Mouse (Mus musculus): ENCODE data around the gene Ccer2.

Ccer2 gene

DNA sequence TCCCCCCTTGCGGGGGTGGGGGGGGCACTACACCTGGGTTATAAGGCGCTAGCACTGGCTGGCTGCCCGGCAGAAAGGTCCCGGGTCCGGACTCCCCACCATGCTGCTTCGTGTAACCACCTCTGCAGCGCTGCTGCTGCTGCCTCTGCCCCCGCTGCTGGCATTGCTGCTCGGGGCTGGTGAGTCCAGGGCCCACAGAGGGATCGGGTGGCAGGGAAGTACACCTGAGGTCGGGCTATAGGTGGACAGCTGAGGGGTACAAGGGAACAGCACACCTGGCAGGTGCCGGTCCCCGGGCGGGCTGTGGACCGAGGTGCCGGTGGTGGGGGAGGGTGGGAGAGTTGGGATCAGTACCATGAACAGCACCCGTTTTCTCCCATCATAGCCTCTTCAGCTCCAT lies at the start of gene Ccer2:
Ccer2 (plus strand) TSS at position 96 of the 400 bp plus-strand sequence.
- in situ Hi-C loops (cut with MboI, MseI), result loop anchor here (10.0 kb wide), 1 partner anchor 1169 kb away; no protein-coding TSS in a partner anchor

DNA sequence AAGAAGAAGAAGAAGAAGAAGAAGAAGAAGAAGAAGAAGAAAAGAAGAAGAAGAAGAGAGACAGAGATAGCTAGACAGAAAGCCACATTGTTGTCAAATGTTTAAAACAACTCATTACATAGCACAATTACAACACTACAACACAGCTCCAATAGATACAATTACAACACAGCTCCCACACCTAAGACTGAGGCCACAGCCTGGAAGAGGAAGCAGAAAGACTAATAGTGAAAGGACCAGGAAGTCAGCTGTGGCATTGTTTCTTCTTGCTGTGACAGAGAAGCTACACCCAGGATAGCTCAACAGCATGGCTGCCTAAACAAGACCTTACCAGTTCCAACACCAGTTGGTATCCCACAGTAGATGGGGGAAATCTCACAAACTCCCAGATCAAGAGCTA lies 46.5 kb upstream of the Ccer2 start:
- in situ Hi-C loops (cut with MboI, MseI), result no loop called here

DNA sequence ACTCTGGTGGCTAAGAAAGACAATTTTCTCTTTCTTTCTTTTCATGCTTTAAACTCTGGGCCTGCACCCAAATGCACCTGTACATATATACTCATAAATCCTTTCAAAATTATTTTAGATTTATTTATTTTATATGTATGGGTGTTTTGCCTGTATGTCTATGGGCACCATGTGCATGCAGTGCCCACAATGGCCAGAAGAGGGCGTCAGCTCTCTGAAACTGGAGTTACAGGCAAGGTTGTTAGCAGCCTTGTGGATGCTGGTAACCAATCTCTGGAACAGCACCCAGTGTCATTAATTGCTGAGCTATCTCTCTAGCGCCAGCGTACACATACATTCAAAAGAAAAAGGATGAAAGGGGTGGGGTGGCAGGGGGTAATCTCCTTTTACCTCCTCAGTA lies 45.0 kb upstream of the Ccer2 start:
- in situ Hi-C loops (cut with MboI, MseI), result no loop called here

DNA sequence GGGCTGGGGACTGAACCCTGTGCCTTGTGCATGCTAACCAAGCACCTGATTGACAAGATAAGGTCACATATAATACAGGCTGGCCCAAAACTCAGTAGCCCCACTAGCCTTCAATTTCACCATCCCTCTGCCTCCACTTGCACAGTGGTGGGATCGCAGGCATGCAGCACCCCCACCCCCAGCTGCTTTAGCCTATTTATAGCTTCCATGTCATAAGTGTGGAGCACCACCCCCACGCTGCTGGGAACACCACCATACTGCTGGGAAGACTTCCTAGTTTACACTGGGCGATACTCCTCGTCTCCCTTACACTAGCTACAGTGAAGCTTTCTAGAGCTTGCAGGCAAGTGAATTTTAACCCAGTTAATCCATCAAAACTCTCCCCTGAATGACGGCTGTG lies 41.3 kb upstream of the Ccer2 start:
- in situ Hi-C loops (cut with MboI, MseI), result no loop called here

DNA sequence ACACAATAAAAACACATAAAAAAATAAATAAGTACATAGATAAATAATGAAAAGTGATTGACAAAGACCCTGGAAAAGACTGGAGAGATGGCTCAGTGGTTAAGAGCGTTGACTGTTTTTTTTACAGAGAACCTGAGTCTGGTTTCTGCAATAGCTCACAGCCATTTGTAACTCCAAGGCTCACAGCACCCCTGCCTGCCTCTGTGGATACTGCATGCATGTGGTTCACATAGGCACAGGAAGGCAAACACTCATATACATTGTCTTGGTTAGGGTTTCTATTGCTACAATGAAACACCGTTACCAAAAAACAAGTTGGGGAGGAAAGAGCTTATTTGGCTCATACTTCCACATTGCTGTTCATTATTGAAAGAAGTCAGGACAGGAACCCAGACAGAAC lies 40.4 kb upstream of the Ccer2 start:
- in situ Hi-C loops (cut with MboI, MseI), result no loop called here

DNA sequence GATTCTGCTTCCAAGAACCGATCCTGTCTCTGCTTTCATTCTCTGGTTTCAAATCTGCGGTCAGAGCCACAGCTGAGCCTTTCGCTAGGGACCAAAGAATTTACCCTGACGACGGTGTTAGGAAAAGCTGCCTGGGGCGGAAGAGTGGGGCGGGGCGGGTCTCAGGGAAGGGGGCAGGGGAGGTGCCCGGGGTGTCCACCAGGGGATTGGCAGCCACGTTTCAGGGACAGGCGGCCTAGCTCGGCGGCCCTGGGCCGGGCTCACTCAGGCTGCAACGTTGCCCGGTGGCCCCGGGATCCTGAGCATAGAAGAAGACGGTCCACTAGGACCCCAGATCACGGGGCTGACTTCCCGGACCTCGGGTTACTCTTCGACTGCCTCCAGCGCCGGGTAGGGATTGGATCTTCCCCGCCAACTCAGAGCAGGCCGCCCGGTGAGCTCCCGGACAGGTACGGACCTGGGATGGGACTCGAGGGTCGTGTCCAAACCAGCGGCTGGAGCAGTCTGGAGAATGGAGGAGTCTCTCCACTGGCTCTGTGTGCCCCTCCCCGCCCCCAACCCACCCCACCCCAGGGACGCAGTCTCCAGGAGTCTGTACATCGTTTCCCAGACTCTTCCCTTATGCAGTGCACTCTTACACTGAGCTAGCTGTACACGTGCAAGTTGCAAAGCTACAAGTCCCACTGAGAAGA lies 39.2 kb upstream of the Ccer2 start, which contains the start of gene Fbxo17:
Fbxo17 (plus strand) TSS at position 215 of the 692 bp plus-strand sequence.
- in situ Hi-C loops (cut with MboI, MseI), result no loop called here

DNA sequence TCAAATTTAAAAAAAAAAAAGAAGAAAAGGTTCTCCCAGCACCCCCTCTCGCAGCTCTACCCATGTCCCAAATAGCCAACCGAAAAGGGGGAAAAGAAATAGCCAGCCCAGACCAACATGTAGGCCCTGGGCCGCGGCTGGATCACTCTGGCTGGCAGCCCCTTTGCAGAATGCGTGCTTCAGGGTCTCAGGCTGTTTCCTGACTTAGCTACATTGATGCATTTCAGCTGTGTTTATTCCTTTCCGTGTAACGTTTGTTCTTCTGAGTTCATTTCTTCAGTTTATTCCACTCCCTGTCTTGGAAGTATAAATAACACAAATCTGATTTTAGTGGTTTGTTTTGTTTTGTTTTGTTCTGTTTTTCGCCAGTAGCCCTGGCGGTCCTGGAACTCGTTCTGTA lies 38.2 kb upstream of the Ccer2 start:
- in situ Hi-C loops (cut with MboI, MseI), result no loop called here

DNA sequence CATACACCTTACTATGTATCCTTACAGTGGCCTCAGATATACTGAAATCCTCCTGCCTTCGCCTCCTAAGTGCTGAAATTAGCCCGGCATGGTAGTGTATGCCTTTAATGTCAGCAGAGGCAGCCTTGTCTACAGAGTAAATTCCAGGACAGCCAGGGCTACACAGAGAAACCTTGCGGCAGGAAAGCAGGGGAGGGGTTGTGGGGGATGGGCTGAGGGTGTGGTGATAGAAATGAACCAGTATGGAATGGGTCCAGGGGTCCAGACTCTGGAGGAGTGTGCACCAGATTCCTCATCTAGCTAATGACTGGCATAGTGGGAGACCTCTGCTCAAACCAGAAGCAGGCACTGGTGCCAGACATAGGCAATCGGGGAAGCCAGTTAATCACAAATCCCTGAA lies 36.8 kb upstream of the Ccer2 start:
- in situ Hi-C loops (cut with MboI, MseI), result no loop called here

DNA sequence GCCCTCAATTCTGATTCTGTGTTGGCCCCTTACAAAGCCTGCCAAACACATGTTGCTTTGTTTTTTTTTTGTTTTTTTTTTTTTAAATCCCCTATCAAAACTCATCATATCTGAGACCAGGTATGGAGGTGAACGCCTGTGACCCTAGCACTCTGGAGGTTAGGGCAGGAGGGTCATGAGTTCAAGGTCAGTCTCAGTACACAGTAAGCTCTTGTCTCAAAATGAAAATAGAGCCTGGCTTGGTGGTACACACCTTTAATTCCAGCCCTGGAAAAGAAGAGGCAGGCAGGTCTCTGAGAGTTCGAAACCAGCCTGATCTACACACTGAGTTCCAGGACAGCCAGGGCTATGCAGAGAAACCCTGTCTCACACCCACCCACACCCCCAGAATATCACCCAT lies 36.3 kb upstream of the Ccer2 start:
- in situ Hi-C loops (cut with MboI, MseI), result loop anchor here (10.0 kb wide), 1 partner anchor 115 kb away; no protein-coding TSS in a partner anchor

DNA sequence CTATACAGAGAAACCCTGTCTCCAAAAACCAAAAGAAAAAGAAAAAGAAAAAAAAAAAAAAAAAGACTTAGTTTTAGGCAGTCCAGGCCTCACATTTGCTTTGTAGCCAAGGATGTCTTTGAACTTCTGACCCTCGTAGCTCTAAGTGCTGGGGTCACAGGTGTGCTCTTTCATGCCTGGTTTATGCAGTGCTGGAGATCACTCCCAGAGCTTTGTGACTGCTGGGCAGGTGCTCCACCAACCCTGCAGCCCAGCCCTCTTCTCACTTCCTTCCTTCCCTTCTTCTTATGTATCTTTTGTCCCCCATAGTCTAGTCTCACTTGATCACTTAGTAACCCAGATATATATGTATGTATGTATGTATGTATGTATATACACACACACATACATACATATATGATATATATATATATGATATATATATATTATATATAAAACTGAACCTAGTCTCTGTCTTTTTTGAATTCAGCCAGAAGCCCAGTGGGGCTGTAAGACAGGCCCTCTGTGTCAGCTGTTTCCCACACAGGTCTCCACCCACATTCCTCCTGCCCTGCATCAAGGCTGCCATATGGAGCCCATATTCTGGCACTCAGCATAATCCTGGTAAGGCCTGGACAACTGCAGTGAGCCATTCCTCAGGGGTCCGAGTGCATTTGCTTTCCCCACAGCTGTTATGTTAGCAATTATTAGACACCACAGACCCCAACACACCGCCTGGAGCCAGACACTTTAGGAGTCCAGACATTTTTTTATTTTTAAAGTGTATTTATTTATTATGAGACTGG lies 35.0 kb upstream of the Ccer2 start:
- in situ Hi-C loops (cut with MboI, MseI), result loop anchor here (10.0 kb wide), 1 partner anchor 116 kb away; no protein-coding TSS in a partner anchor

DNA sequence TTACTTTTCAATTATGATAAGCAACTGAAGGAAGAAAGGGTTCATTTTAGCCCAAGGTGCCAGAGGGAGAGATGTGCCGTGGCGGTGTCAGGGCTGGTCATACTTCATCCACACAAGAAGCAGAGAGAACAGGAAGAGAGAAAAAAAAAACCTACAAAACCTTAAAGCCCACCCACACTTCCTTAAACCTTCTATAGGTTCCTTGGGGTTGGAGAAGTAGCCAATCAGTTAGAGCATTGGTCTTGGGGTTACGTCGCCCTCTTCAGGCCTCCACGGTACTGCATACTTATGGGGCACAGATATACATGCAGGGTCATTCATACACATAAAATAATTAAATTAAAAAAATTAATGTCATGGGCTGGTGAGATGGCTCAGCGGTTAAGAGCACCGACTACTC lies 33.9 kb upstream of the Ccer2 start:
- in situ Hi-C loops (cut with MboI, MseI), result loop anchor here (10.0 kb wide), 1 partner anchor 117 kb away; no protein-coding TSS in a partner anchor

DNA sequence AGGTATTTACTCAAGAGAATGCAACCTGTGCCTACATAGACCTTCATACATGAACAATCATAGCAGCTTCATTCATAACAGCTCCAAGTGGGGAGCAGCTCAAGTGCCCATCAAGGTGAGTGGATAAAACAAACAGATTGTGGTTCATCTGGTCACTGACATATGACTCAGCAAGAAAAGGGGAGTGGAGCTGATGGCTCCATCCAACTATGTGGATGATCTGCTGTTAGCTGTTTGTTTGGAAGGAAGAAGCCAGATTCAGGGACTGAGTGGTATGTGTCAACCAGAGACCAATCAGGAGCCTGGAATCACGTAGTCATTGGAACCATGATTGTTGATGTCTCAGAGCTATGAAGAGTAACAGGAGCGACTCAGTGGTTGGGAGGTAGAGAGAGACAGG lies 31.4 kb upstream of the Ccer2 start:
- in situ Hi-C loops (cut with MboI, MseI), result loop anchor here (10.0 kb wide), 1 partner anchor 120 kb away; no protein-coding TSS in a partner anchor

DNA sequence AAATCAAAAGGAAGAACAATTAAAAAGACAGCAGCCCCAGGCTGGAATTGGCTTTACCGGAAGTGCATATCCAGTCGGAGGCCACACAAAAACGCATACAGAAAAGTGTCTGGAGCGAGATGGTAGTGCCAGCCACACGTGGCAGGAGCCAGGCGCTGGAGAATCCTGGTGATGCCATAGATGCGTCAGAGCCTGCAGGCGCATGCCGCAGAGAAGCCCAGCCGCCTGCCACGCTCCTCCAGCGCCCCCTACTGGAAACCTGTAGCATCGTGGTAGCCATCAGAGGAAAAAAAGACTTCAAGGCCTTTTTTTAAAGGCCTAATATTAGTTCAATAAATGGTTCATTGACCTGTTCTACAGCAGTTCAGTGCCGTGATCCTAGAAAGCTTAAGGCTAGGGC lies 29.4 kb upstream of the Ccer2 start:
- in situ Hi-C loops (cut with MboI, MseI), result loop anchor here (10.0 kb wide), 1 partner anchor 122 kb away; no protein-coding TSS in a partner anchor

DNA sequence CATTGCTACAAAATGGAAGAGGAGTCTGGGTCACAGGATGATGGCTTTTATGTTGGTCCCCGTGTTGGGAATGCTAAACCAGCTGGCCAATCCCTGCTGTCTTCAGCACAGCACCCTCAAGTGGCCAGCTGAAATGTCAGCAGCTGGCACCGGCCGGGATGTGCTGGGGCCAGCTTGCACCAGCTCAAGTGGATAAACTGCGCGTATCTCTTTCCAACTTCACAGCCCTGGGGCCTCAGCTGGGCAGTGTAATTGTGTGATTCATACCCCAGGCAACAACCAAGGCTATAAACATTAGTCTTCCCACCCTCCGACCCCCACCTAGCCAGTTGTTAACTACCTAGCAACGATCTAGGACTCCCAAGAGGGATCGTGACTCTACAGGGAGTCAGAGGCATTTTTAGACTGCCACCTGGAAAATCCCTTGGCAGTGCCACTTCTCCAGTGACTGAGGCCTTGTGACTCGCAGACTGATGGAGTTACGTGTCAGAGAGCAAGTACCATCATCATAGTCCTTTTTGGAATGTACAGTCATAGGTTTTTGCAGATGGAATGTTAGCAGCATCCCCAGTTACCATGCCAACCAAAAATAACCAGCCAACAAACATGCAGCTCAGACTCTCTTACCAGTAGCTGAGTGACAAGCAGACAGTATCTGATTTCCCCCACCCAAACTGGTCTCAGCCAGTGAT lies 28.2 kb upstream of the Ccer2 start:
- in situ Hi-C loops (cut with MboI, MseI), result loop anchor here (10.0 kb wide), 1 partner anchor 123 kb away; no protein-coding TSS in a partner anchor

DNA sequence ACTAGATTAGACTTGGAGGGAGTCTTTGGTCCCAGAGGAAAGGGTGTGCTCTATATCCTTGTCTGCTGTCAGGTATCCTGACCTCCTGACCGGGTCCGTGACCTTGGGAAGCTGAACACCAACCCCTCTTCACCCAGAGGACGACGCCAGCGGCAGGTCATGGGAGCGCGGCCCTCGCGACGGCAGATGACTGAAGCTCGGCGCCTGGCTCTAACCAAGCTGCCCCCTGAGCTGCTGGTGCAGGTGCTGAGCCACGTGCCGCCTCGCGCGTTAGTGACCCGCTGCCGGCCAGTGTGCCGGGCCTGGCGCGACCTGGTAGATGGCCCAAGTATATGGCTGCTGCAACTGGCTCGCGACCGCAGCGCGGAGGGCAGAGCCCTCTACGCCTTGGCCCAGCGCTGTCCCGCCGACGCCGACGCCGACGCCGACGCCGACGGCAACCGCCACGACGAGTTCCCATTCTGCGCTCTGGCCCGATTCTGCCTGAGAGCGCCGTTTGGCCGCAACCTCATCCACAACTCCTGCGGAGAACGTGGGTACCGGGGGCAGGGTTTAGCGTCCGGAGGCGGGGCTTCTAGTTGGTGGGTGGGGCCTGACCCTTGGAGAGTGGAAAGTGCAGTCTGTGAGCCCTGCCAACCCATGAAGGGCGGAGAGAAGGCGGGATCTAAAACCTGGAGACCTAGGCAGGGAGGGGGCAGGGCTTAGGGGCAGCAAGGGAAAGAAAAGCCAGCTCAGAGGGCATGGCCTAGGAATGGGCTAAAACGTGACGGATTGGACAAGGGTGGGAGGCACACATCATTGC lies 23.4 kb upstream of the Ccer2 start:
- in situ Hi-C loops (cut with MboI, MseI), result no loop called here

DNA sequence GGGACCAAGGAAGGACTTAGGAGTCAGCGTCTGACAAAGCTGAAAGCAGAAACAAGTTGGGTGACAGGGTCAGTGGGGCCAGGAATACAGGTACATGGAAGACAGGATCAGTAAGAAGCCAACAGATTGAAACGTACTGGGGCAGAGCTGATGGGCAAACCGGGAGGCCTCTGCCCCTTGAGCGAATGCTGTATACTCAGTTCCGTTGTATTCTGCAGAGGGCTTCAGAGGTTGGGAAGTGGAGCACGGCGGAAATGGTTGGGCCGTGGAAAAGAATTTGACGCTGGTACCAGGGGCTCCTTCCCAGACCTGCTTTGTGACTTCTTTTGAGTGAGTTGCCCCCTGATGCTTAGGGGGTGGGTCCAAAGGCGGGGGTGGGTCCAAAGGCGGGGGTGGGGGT lies 22.8 kb upstream of the Ccer2 start:
- in situ Hi-C loops (cut with MboI, MseI), result no loop called here

DNA sequence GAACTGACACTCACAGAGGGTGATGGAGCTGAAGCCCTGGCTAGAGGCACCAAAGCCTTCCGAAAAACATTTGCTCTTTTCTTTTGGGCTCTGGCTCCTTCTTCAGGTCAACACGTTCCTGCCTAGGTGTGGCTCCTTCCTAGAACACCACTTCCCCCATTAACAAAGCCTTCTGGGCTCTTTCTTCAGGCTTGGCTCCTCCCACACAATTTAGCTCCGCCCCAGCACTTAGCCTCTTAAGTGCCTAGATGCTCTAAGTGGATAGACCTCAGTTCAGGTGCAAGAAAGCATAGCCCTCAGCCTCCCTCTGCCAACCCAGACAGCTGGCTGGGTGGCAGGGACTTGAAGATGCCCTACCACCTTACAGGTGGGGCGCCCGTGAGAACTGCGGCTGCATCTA lies 20.3 kb upstream of the Ccer2 start:
- in situ Hi-C loops (cut with MboI, MseI), result no loop called here

DNA sequence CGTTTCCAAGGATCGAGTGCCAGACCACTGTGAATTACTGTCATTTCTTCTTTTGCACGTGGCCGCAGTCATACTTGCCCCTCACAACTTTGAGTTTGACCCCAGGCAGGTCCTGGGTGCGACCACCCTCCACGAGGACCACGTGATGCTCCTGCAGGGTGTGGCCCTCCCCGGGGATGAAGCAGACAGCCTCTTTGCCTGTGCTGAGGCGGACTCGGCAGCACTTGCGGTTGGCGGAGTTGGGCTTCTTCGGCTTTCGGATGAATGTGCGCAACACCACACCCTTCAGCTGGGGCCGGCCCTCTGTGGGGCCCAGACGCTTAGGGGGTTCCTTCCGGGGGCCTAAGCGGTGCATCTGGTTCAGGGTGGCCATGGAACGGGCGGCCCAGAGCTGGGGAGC lies 16.1 kb upstream of the Ccer2 start:
- in situ Hi-C loops (cut with MboI, MseI), result no loop called here

DNA sequence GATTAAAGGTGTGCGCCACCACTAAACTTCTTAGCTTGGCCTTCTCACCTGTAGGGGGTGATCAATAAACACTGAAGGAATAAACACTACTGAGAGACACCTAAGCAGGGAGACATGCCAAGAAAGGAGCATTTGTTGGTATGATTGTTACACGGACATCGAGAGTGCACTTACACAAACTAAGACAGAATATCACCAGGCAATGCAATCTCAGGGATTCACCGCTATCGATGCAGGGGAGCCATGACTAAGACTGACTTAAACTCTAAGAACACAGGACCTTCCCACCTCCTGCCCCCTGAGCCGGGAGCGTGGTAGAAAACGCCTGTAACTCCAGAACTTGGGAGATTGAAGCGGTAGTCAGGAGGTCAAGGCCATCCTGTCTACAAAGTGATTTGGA lies 15.0 kb upstream of the Ccer2 start:
- in situ Hi-C loops (cut with MboI, MseI), result no loop called here

DNA sequence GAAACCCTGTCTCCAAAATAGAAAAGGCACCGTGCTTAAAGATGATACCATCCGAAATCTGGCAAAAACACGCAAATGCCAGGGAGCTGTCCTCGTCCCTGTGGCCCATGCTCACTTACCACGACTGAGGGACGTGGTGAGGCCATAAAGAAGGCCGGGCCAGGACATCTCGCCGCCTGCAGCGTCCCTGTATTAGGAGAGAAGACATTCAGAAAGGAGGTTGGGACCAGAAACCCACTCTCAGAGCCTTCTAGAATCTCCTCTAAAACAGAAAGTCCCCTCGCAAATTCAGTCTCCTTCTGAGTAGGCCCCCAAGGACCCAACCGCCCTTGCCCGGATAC lies 14.6 kb upstream of the Ccer2 start:
- in situ Hi-C loops (cut with MboI, MseI), result no loop called here

DNA sequence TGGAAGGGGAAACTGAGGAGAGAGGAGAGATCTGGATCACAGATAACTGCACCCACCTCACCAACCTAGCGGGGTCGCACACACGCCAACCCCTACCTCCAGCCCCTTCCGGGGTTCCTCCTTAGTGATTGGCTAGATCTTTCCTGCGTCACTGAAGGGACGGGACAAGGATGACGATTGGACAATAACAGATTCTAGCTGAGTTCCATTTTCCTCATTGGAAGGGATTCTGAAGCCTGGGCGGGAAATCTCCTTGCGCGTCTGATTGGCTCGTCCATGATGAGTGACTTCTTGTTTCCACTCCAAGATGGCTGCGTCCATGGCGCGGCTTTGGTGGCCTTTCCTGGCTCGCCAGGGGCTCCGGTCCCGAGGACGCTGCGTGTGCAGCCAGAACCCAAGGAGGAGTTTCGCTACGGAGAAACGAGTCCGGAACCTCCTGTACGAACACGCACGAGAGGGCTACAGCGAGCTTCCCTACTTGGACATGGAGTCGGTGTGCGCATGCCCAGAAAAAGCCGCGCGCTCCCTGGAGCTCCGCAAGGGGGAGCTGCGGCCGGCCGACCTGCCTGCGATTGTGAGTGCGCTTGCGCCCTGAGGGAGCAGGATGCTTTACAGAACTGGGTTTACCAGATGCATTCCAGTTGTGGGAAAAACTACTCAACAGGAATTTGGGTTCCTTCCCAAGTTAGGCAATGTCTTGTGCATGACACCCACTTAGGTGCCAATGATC lies 14.1 kb upstream of the Ccer2 start, which contains the start of the genes Mrps12 and Sars2:
Mrps12 (minus strand) TSS at position 112 of the 730 bp plus-strand sequence.
Sars2 (plus strand) TSS at position 284 of the 730 bp plus-strand sequence.
- in situ Hi-C loops (cut with MboI, MseI), result no loop called here

Measured in T-helper 2 cell (primary cell).